Mouse (Mus musculus): Measurements from ENCODE around the gene Olfr495.

- TF ChIP-seq CTCF (IDR thresholded peaks at IDR 0.05; ENCODE audit: control insufficient read depth, insufficient read depth, insufficient replicate concordance, low read depth, low read length): no peak
- TF ChIP-seq POLR2A (IDR thresholded peaks at IDR 0.05; ENCODE audit: control insufficient read depth, low read depth, low read length): no peak
Observed at GRCm38 (mm10) chr7:108346879-108347278, 46.1 kb upstream of the Olfr495 start, which contains the start of gene Olfr493.
